Mouse (Mus musculus): ENCODE results near the gene Spink4.
"Not testable (repeated sequence)": the region's sequence is repeated elsewhere in the genome, so short reads cannot be mapped to it uniquely, and the experiment has no call there.

Gene Spink4

GRCm38 (mm10) chr4:40900612-40901011 is 19.2 kb upstream of the Spink4 start:
- DNase-seq (ENCODE audit: low read depth, low spot score), result no peak

- peak; percentile 43 for DNase-seq (ENCODE audit: low read depth, low spot score)
Measured at GRCm38 (mm10) chr4:40906298-40906697, 13.6 kb upstream of the Spink4 start.

- peak; percentile 55 for DNase-seq (ENCODE audit: low read depth, low spot score)
Measured at GRCm38 (mm10) chr4:40908261-40908969, 11.4 kb upstream of the Spink4 start.

GRCm38 (mm10) chr4:40914287-40914867 is 5.5 kb upstream of the Spink4 start:
- DNase-seq (ENCODE audit: low read depth, low spot score), result no peak

GRCm38 (mm10) chr4:40915947-40916346 is 3.9 kb upstream of the Spink4 start:
- no peak for DNase-seq (ENCODE audit: low read depth, low spot score)

GRCm38 (mm10) chr4:40916592-40917155 is 3.2 kb upstream of the Spink4 start:
- DNase-seq (ENCODE audit: low read depth, low spot score), result peak; percentile 66

GRCm38 (mm10) chr4:40920576-40920975 is 724 bp downstream of the Spink4 start:
- DNase-seq (ENCODE audit: low read depth, low spot score), result no peak

- no peak for DNase-seq (ENCODE audit: low read depth, low spot score)
Measured at GRCm38 (mm10) chr4:40921288-40921687, 1.4 kb downstream of the Spink4 start.

- DNase-seq (ENCODE audit: low read depth, low spot score), result peak; percentile 28
Measured at GRCm38 (mm10) chr4:40923087-40923651, 3.3 kb downstream of the Spink4 start.

GRCm38 (mm10) chr4:40925568-40925967 is 5.7 kb downstream of the Spink4 start:
- DNase-seq (ENCODE audit: low read depth, low spot score), result no peak

GRCm38 (mm10) chr4:40929046-40929445 is 9.2 kb downstream of the Spink4 start:
- DNase-seq (ENCODE audit: low read depth, low spot score), result no peak

- DNase-seq (ENCODE audit: low read depth, low spot score), result peak; percentile 53
Measured at GRCm38 (mm10) chr4:40933694-40934093, 13.8 kb downstream of the Spink4 start.

GRCm38 (mm10) chr4:40934369-40934768 is 14.5 kb downstream of the Spink4 start:
- not testable (repeated sequence) for DNase-seq (ENCODE audit: low read depth, low spot score)

- DNase-seq (ENCODE audit: low read depth, low spot score), result no peak
Measured at GRCm38 (mm10) chr4:40936175-40936839, 16.5 kb downstream of the Spink4 start.

GRCm38 (mm10) chr4:40938793-40939192 is 18.9 kb downstream of the Spink4 start:
- no peak for DNase-seq (ENCODE audit: low read depth, low spot score)

- DNase-seq (ENCODE audit: low read depth, low spot score), result peak; percentile 75
Measured at GRCm38 (mm10) chr4:40943651-40944050, 23.8 kb downstream of the Spink4 start.

GRCm38 (mm10) chr4:40946516-40947121 is 26.8 kb downstream of the Spink4 start:
- no peak for DNase-seq (ENCODE audit: low read depth, low spot score)

- peak; percentile 70 for DNase-seq (ENCODE audit: low read depth, low spot score)
Measured at GRCm38 (mm10) chr4:40947565-40948159, 27.8 kb downstream of the Spink4 start.

GRCm38 (mm10) chr4:40948160-40948708 is 28.4 kb downstream of the Spink4 start, which contains the start of the genes Bag1 and Chmp5:
TSS of gene Bag1 (minus strand) at chr4:40948294.
TSS of gene Chmp5 (plus strand) at chr4:40948407.
- DNase-seq (ENCODE audit: low read depth, low spot score), result peak; percentile 99

- DNase-seq (ENCODE audit: low read depth, low spot score), result peak; percentile 80
Measured at GRCm38 (mm10) chr4:40953521-40953920, 33.7 kb downstream of the Spink4 start.

- DNase-seq (ENCODE audit: low read depth, low spot score), result no peak
Measured at GRCm38 (mm10) chr4:40955942-40956341, 36.1 kb downstream of the Spink4 start.

Measured in R1 (cell line).